Comparison of ENCODE assay signal across 8 mouse cellular contexts in genomic region chr1:193272916-193273601, GRCm38 (mm10). TPM values are rescaled to one million over a fixed set of nuclear protein-coding genes. Genes with fewer than 3 reads are reported as not detected.
DNase-seq lines count a peak whose midpoint lies in the region; ATAC-seq and TF ChIP-seq lines count a peak whose summit lies in the region.

TSS of gene G0s2 (minus strand) at chr1:193273217.

- H3K4me3 ChIP-seq in hindbrain, postnatal 0 days (ENCODE audit: low read length), result peak within 1 kb of the TSS; percentile 25

- H3K9me3 ChIP-seq in hindbrain, postnatal 0 days (ENCODE audit: low read length), result no peaks in the 10 kb centered on the region

- peak; percentile 77 for TF ChIP-seq CTCF in hindbrain, postnatal 0 days (IDR thresholded peaks at IDR 0.05; ENCODE audit: low read depth)

- H3K4me2 ChIP-seq in hindbrain, postnatal 0 days (ENCODE audit: low read depth, low read length), result peak within 1 kb of the TSS; percentile 52

- intact Hi-C loops in gastrocnemius, postnatal 14 days (cut with DNase I; ENCODE audit: low total_unique reads), result no loop called here

- peak within 1 kb of the TSS; percentile 40 for H3K9ac ChIP-seq in hindbrain, postnatal 0 days (replicated peaks; ENCODE audit: low read length)

- no peaks in the 10 kb centered on the region for H3K36me3 ChIP-seq in hindbrain, postnatal 0 days (ENCODE audit: insufficient read depth, low read length)

- H3K4me1 ChIP-seq in hindbrain, postnatal 0 days (ENCODE audit: insufficient read depth, low read length), result peaks cover 4% of the 10 kb centered on the region; the same call in 1 of the 2 replicates

- H3K27ac ChIP-seq in hindbrain, postnatal 0 days, result peak within 1 kb of the TSS; percentile 78

- peak; percentile 82 for ATAC-seq in hindbrain, postnatal 0 days

- DNase-seq in adipocyte (ENCODE audit: low spot score), result peak; percentile 71
- DNase-seq in embryo, embryonic 10.5 days (ENCODE audit: low spot score), result peak; percentile 79
- peak; percentile 87 for DNase-seq in gastrocnemius, postnatal 14 days
- DNase-seq in hindbrain, postnatal 0 days (ENCODE audit: low spot score), result peak; percentile 70
- DNase-seq in left cerebral cortex, adult 11 months (ENCODE audit: low spot score), result peak; percentile 58
- peak; percentile 72 for DNase-seq in lung, postnatal 25 days (ENCODE audit: low spot score)
- peak; percentile 77 for DNase-seq in retina, postnatal 1 day
- DNase-seq in urinary bladder, postnatal 25 days (ENCODE audit: low spot score), result peak; percentile 56

- 1% methylated on average over 19 of the region's 23 CpGs for WGBS in hindbrain, postnatal 0 days

- H3K27me3 ChIP-seq in hindbrain, postnatal 0 days (ENCODE audit: insufficient read depth, low read length), result no peaks in the 10 kb centered on the region

RNA-seq across cellular contexts. Expression of gene G0s2, which starts in this region (rescaled TPM):
- total RNA-seq in gastrocnemius, postnatal 14 days (2021), result 10 to 100 TPM; 16.7 to 25.3 TPM
- total RNA-seq in hindbrain, postnatal 0 days (2014; rRNA removed), result 7.4 and 12.1 TPM in 2 replicates
- polyA plus RNA-seq in hindbrain, postnatal 0 days (2015; fragmentation: Nextera tagmentation; extraction: Ambion mirVana), result 7.0 and 9.1 TPM in 2 replicates

Comparison
In these comparisons a context has a peak if more than half of its experiments do, and no peak if none do; other contexts are left out.
1. Peak in every context shown above with its lines: DNase-seq, ATAC-seq, H3K4me3 ChIP-seq and H3K27ac ChIP-seq.